Mouse (Mus musculus) lung, postnatal 0 days (tissue): ENCODE results near the gene Skp2.

ENCODE experiments used
- CTCF ChIP-seq: IDR thresholded peaks from 2 replicates; pipeline ENCODE4 v1.5.1; 2016; ENCODE audit warnings: antibody characterized with exemption, mild to moderate bottlenecking
- EP300 ChIP-seq: IDR thresholded peaks from 2 replicates; pipeline ENCODE4 v1.6.1; 2016; ENCODE audit warnings: antibody characterized with exemption, mild to moderate bottlenecking, control low read depth

DNA sequence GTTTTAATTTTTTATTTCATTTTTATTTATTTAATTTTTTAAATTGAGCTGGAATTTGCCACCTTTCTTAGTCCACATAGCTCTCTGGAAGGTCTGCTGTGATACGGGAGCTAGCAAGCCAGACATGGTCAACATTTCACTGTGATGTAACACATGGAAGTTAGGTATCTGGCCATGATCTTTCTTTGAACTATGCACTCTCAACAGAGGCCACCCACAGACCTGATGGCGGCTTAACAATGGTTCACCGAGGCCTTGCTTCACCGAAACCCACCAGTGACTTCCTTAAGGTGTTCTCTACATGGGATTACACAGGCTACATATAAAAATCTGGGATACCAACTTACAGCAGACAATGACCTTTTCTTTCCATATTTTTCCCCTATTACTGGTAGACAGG lies 41.1 kb downstream of the Skp2 start:
- TF ChIP-seq CTCF (no peak), EP300 (no peak)
